Mouse (Mus musculus) urinary bladder, postnatal 4 days (tissue): ENCODE results near the gene Cgref1.

ENCODE experiments used
- DNase-seq, 2 experiments: peaks; one replicate each; pipeline ENCODE4 v3.0.0; 2021 to 2022; ENCODE audit warnings: low spot score in 2 of 2

The Cgref1 gene

DNA sequence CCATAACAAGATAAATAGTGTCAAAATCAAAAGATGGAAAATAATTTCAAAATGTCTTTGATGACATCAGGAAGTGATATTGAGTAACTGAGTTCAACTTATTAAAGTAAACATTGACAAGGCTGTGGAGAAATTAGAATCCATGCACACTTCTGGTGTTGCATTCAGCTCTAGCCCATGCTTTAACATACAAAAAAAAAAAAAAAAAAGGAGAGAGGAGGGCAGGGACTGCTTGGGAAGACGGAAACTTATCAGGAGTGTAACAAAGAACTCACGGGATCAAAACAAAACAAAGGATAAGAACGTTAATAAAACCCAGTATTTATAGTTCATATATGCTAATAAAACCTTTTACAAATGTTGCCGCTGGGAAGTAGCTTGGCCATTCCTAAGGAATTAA lies 59.2 kb downstream of the Cgref1 start:
- no peak for DNase-seq
